Mouse (Mus musculus): ENCODE measurements around the gene 5330417C22Rik. TPM values are rescaled to one million over a fixed set of nuclear protein-coding genes. Genes with fewer than 3 reads are reported as not detected.
A peak's percentile ranks its signal among the peaks of the same experiment; 100 is the strongest.

The 5330417C22Rik gene
- polyA plus RNA-seq, 1 experiment from 2014 or later: 9.0 TPM

DNA sequence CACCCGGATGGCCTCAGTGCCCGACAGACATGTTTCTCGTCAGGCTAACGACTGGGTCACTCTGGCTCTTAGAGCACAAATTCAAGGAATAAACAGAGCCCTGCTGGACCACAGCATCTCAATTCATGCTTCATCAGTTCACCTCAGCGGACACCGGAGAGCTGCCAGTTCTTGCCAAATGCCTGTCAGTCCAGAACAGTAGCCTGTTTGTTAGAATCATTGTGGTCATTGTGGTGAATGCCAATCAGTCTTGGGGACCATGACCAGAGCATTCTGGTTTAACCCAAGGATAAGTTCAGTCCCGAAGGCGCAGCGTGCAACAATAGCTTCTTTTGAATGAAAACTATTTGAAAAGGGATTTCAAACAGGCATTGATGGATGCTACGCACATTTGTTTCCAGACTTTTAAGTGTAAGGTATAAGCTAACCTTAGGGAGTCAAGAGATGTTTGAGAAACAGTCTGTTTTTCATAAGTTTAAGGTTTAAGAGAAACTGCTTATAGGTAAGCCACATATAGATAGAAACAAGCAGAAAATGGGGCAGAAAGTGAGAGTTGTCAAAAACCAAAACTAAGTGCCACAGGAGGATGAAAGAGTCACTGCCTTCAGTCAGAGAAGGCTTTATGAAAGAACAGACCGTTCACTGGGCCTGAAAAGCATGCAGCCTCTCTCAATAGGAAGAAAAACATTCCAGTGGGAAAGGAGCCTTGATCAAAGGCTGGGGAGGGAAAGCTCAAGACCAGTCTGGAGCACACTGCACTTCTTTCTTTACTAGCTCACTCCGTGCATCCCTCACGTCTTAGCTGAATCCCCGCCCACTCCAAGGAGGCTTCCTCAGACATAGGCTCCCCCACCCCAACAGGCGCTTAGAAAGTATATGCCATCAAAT lies 31.9 kb upstream of the 5330417C22Rik start:
- Histone ChIP-seq H3K9ac (no peak overlapping the region), H3K27ac (ENCODE audit: low read depth) (no peak overlapping the region), H3K36me3 (ENCODE audit: insufficient read depth) (no peaks in the 10 kb centered on the region), H3K4me1 (ENCODE audit: insufficient read depth) (no peaks in the 10 kb centered on the region), H3K4me3 (ENCODE audit: low read depth, low read length) (no peak overlapping the region), H3K4me2 (no peak overlapping the region), H3K27me3 (ENCODE audit: insufficient read depth, low read length) (no peaks in the 10 kb centered on the region), H3K9me3 (ENCODE audit: low read depth, low read length) (no peaks in the 10 kb centered on the region)
- WGBS: 54% methylated on average over 15 of the region's 15 CpGs
- TF ChIP-seq CTCF (IDR thresholded peaks at IDR 0.05; ENCODE audit: low read depth): no peak
- DNase-seq: no peak
- no peak for ATAC-seq (ENCODE audit: insufficient read depth)

DNA sequence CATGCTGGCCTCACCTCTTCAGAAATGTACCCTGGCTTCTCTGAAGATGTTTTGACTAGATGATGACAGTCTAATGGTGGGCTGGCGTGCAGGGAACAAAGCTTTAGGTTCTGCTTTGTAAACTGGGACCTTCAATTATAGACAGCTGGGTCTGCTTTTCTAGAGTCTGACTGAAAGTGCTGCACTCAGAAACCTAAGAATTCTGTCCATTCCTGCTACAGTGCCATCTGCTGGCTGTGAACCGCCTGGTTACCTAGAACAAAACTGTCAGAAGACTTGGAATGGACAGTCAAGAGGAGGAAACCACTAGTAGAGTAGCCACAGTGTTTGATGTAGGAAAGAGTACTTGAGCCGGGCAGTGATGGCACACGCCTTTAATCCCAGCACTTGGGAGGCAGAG lies 27.0 kb upstream of the 5330417C22Rik start:
- Histone ChIP-seq H3K27me3 (ENCODE audit: insufficient read depth, low read length) (no peaks in the 10 kb centered on the region), H3K9ac (peak overlapping the region; percentile 48), H3K36me3 (ENCODE audit: insufficient read depth) (peaks cover 19% of the 10 kb centered on the region; the same call in 1 of the 2 replicates), H3K9me3 (ENCODE audit: low read depth, low read length) (no peaks in the 10 kb centered on the region), H3K27ac (ENCODE audit: low read depth) (peak overlapping the region; percentile 94), H3K4me1 (ENCODE audit: insufficient read depth) (peaks cover 5% of the 10 kb centered on the region; the same call in 1 of the 2 replicates), H3K4me2 (peak overlapping the region; percentile 95), H3K4me3 (ENCODE audit: low read depth, low read length) (peak overlapping the region; percentile 82)
- 4% methylated on average over 4 of the region's 4 CpGs for WGBS
- ATAC-seq (ENCODE audit: insufficient read depth) (peak; percentile 21), DNase-seq (peak; percentile 96)
- TF ChIP-seq CTCF (IDR thresholded peaks at IDR 0.05; ENCODE audit: low read depth): peak; percentile 83

DNA sequence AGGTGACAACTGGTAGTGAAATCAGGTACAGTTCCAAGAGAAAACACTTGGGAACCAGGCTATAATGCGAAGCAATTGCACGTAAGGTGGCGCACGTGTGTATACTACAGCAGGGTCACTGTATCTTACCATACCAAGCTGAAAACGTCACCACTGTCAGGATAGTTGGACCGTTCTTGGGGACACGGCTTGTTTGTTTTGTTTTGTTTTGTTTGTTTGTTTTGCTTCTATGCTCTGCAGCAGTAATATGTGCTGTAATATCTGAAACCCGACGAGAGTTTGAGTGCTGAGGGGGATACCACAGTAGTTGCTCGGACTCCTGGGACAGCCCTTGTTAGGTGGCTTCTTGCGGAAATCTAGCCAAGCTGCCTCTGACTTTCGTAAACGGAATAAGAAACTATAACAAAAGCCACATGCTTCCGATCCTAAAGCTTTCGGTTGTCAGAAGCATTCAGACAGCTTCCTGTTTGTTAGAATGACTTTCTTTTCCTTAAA lies 26.5 kb upstream of the 5330417C22Rik start:
- H3K4me2 ChIP-seq: peak overlapping the region; percentile 95
- H3K9ac ChIP-seq: peak overlapping the region; percentile 48
- peak overlapping the region; percentile 82 for H3K4me3 ChIP-seq (ENCODE audit: low read depth, low read length)
- H3K4me1 ChIP-seq (ENCODE audit: insufficient read depth): peaks cover 5% of the 10 kb centered on the region; the same call in 1 of the 2 replicates
- WGBS: 8% methylated on average over 15 of the region's 15 CpGs
- peaks cover 24% of the 10 kb centered on the region for H3K36me3 ChIP-seq (ENCODE audit: insufficient read depth)
- peak; percentile 73 for DNase-seq
- TF ChIP-seq CTCF (IDR thresholded peaks at IDR 0.05; ENCODE audit: low read depth): peak; percentile 49
- H3K9me3 ChIP-seq (ENCODE audit: low read depth, low read length): no peaks in the 10 kb centered on the region
- peak overlapping the region; percentile 94 for H3K27ac ChIP-seq (ENCODE audit: low read depth)
- peak; percentile 66 for ATAC-seq (ENCODE audit: insufficient read depth)
- no peaks in the 10 kb centered on the region for H3K27me3 ChIP-seq (ENCODE audit: insufficient read depth, low read length)

DNA sequence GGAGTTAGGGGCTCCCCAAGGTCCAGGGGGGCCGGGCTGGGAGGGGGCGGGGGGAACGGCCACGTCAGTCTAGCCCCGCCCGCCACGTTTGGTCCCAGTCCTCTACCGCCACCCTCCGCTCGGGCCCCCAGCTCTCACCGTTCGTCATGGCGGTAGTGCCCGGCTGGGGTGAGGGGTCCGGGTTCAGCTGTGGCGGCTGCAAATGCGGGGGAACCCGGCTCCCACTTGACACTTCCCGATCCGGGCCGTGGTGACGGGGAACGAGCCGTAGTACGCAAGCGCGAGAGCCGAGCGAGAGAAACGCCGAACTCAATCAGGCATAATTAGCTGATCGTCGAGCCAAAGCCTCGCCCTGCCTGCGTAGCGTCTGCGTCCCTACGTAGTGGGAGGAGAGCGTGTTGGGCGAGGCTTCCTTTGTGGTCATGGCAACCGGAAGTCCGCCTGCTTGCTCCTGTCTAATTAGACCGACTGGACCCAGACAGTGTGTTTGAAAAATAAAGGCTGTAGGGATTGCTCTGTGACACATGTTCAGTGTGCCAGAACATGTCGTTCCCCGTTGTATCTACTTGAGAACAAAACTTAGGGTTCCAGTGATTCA lies 25.9 kb upstream of the 5330417C22Rik start, which contains the start of gene Tmem167b:
TSS of gene Tmem167b (minus strand) at position 334 of the 598 bp plus-strand sequence.
- DNase-seq (peak; percentile 100), ATAC-seq (ENCODE audit: insufficient read depth) (peak; percentile 98)
- WGBS: under 1% methylated on average over 45 of the region's 45 CpGs
- H3K4me2 ChIP-seq: peak within 1 kb of the TSS; percentile 95
- peak within 1 kb of the TSS; percentile 82 for H3K4me3 ChIP-seq (ENCODE audit: low read depth, low read length)
- H3K9me3 ChIP-seq (ENCODE audit: low read depth, low read length): no peaks in the 10 kb centered on the region
- peak within 1 kb of the TSS; percentile 79 for H3K9ac ChIP-seq
- no peak for TF ChIP-seq CTCF (IDR thresholded peaks at IDR 0.05; ENCODE audit: low read depth)
- no peaks in the 10 kb centered on the region for H3K27me3 ChIP-seq (ENCODE audit: insufficient read depth, low read length)
- H3K36me3 ChIP-seq (ENCODE audit: insufficient read depth): peaks cover 28% of the 10 kb centered on the region
- H3K27ac ChIP-seq (ENCODE audit: low read depth): peak within 1 kb of the TSS; percentile 94
- H3K4me1 ChIP-seq (ENCODE audit: insufficient read depth): peaks cover 5% of the 10 kb centered on the region; the same call in 1 of the 2 replicates

DNA sequence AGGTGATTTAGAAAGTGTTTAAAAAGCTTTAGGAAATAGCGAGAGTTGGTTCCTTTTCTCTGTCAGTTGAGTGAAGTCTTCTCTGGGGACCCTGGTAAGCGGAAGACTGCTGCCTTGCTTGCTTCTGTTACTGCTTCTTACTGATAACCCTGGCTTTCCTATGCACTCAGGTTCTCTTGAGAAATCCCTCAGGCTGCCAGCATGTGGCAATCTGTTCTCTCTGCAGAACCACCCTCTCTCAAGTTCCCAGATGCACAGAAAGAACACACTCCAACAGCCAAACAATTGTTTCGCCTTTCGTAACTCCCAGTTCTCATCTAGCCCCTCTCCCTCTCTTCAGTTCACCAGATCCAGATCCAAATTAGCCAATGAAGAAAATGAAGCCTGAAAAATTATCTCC lies 21.6 kb upstream of the 5330417C22Rik start:
- no peak for ATAC-seq (ENCODE audit: insufficient read depth)
- WGBS: 87% methylated on average over 4 of the region's 4 CpGs
- Histone ChIP-seq H3K36me3 (ENCODE audit: insufficient read depth) (peaks cover 35% of the 10 kb centered on the region), H3K4me3 (ENCODE audit: low read depth, low read length) (no peak overlapping the region), H3K27me3 (ENCODE audit: insufficient read depth, low read length) (no peaks in the 10 kb centered on the region), H3K9ac (no peak overlapping the region), H3K4me1 (ENCODE audit: insufficient read depth) (peaks cover 4% of the 10 kb centered on the region; the same call in 1 of the 2 replicates), H3K4me2 (no peak overlapping the region), H3K9me3 (ENCODE audit: low read depth, low read length) (no peaks in the 10 kb centered on the region), H3K27ac (ENCODE audit: low read depth) (no peak overlapping the region)
- DNase-seq: no peak
- TF ChIP-seq CTCF (IDR thresholded peaks at IDR 0.05; ENCODE audit: low read depth): no peak

DNA sequence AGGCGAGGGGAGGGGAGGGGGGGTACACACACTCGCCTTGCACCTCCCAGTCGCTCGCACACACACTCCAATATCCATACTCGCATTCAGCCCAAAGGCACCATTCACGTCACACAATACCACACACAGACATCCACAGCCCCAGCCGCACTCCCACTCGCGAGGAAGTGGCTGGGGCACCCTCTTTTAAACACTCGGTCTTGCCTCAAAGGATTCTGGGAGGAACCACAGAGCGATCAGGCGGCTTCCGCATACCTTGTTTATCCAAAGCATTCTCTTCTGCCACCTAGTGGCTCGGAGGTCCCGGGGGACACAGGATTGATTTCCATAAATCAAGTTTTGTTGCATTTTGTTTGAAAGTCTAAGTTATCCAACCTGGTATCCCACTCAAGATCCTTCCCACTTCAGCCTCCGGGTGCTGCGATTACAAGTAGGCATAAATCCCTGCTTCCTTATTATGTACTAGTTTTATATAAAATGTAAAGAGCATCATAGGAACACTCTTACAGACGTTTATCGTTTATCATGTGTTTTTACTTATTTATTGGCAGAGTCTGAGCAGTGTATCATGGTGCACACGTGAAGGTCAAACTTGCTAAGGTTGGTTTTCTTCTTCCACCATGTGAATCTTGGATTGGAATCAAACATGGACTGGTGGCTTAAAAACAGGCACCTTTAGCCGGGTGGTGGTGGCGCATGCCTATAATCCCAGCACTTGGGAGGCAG lies 18.4 kb upstream of the 5330417C22Rik start:
- Histone ChIP-seq H3K9me3 (ENCODE audit: low read depth, low read length) (no peaks in the 10 kb centered on the region), H3K27me3 (ENCODE audit: insufficient read depth, low read length) (no peaks in the 10 kb centered on the region), H3K4me3 (ENCODE audit: low read depth, low read length) (peak overlapping the region; percentile 88), H3K36me3 (ENCODE audit: insufficient read depth) (peaks cover 28% of the 10 kb centered on the region), H3K27ac (ENCODE audit: low read depth) (peak overlapping the region; percentile 83), H3K9ac (peak overlapping the region; percentile 98), H3K4me2 (peak overlapping the region; percentile 79), H3K4me1 (ENCODE audit: insufficient read depth) (no peaks in the 10 kb centered on the region)
- peak; percentile 92 for TF ChIP-seq CTCF (IDR thresholded peaks at IDR 0.05; ENCODE audit: low read depth)
- DNase-seq: peak; percentile 98
- WGBS: 16% methylated on average over 22 of the region's 22 CpGs
- peak; percentile 97 for ATAC-seq (ENCODE audit: insufficient read depth)
